Mouse (Mus musculus) spleen, postnatal 4 days (tissue): ENCODE measurements around the gene Sox5.

Experiments used
- DNase-seq, 2 experiments: peaks; one replicate each; pipeline ENCODE4 v3.0.0; 2022; ENCODE audit warnings: low spot score in 2 of 2

The Sox5 gene

GRCm38 (mm10) chr6:143857376-143857775, 924.4 kb downstream of the Sox5 start:
- DNase-seq = no peak

- DNase-seq = no peak
Measured at GRCm38 (mm10) chr6:143855421-143855820, 926.4 kb downstream of the Sox5 start.

GRCm38 (mm10) chr6:143854031-143854430, 927.7 kb downstream of the Sox5 start:
- DNase-seq = no peak

- DNase-seq = no peak
Measured at GRCm38 (mm10) chr6:143845761-143846160, 936.0 kb downstream of the Sox5 start.

GRCm38 (mm10) chr6:143844701-143844970, 937.1 kb downstream of the Sox5 start:
- DNase-seq = no peak

GRCm38 (mm10) chr6:143843933-143844700, 937.7 kb downstream of the Sox5 start:
- DNase-seq = no peak

- no peak for DNase-seq
Measured at GRCm38 (mm10) chr6:143841954-143842353, 939.8 kb downstream of the Sox5 start.

GRCm38 (mm10) chr6:143841109-143841638, 940.6 kb downstream of the Sox5 start:
- no peak for DNase-seq

GRCm38 (mm10) chr6:143838384-143839076, 943.2 kb downstream of the Sox5 start:
- DNase-seq = no peak

GRCm38 (mm10) chr6:143835331-143835730, 946.4 kb downstream of the Sox5 start:
- no peak for DNase-seq

GRCm38 (mm10) chr6:143833986-143834385, 947.8 kb downstream of the Sox5 start:
- DNase-seq = peak in 1 of 2 experiments; percentile 51

GRCm38 (mm10) chr6:143833182-143833558, 948.6 kb downstream of the Sox5 start:
- peak; percentile 36 to 72 for DNase-seq

GRCm38 (mm10) chr6:143832483-143833181, 949.1 kb downstream of the Sox5 start:
- peak; percentile 17 to 60 for DNase-seq

- DNase-seq = peak in 1 of 2 experiments; percentile 51
Measured at GRCm38 (mm10) chr6:143831246-143831645, 950.5 kb downstream of the Sox5 start.

GRCm38 (mm10) chr6:143830131-143830530, 951.6 kb downstream of the Sox5 start:
- peak in 1 of 2 experiments; percentile 26 for DNase-seq

- DNase-seq = no peak
Measured at GRCm38 (mm10) chr6:143826786-143827185, 955.0 kb downstream of the Sox5 start.

GRCm38 (mm10) chr6:143825966-143826365, 955.8 kb downstream of the Sox5 start:
- peak in 1 of 2 experiments; percentile 37 for DNase-seq

- DNase-seq = peak in 1 of 2 experiments; percentile 22
Measured at GRCm38 (mm10) chr6:143825086-143825485, 956.7 kb downstream of the Sox5 start.

GRCm38 (mm10) chr6:143788446-143788845, 993.3 kb downstream of the Sox5 start:
- no peak for DNase-seq

- no peak for DNase-seq
Measured at GRCm38 (mm10) chr6:143787360-143787759, 994.4 kb downstream of the Sox5 start.

GRCm38 (mm10) chr6:143785685-143786084, 996.1 kb downstream of the Sox5 start:
- DNase-seq = no peak
